Mouse (Mus musculus): Measurements from ENCODE around the gene Dock4.

DNA sequence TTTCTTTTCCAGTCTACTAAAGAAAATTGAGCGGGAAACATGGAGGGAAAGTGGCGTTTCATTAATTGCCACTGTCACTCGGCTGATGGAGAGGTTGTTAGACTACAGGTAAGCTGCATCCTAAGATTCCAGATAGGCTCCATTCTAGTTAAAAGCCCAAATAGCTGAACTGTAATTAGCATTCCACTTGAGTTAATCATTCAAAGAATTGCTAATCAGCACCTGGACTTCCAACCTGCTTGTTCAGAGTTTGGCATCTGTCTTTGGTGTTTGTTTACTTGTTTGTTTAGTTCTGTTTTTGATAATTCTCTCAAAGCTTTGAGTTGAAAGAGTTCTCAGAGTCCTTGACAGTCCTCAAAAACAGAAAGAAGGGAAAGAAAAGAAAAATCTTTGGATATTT is 349.0 kb downstream of the Dock4 start:
- TF ChIP-seq CTCF (IDR thresholded peaks at IDR 0.05; ENCODE audit: control insufficient read depth, insufficient read depth, insufficient replicate concordance, low read depth, low read length) (no peak), POLR2A (IDR thresholded peaks at IDR 0.05; ENCODE audit: control insufficient read depth, low read depth, low read length) (no peak)
